In genomic region chr11:74874630-74875029, GRCm38 (mm10) we compare ENCODE assay signal across 12 mouse cellular contexts. TPM values are rescaled to one million over a fixed set of nuclear protein-coding genes. Genes with fewer than 3 reads are reported as not detected.
DNase-seq lines count a peak whose midpoint lies in the region; ATAC-seq lines count a peak whose summit lies in the region.
"Had no signal": no experiment of that assay in that cellular context is flagged by ENCODE, and none has a peak within 500 bp of the region (broad histone marks: within the 10 kb centered on the region; RNA-seq: fewer than 3 reads in every experiment).

No protein-coding gene starts in this region.

- no peaks in the 10 kb centered on the region for H3K36me3 ChIP-seq in embryonic facial prominence, embryonic 14.5 days (ENCODE audit: control insufficient read depth, insufficient read depth, low read length)
- H3K36me3 ChIP-seq: stomach, embryonic 15.5 days had no signal

- 52% methylated on average over 2 of the region's 3 CpGs for WGBS in embryonic facial prominence, embryonic 14.5 days

- no peaks in the 10 kb centered on the region for H3K27me3 ChIP-seq in embryonic facial prominence, embryonic 14.5 days (replicated peaks; ENCODE audit: control insufficient read depth, insufficient read depth, low read length)
- H3K27me3 ChIP-seq: stomach, embryonic 15.5 days had no signal

- peak overlapping the region; percentile 28; the same call in 1 of the 2 replicates for H3K27ac ChIP-seq in embryonic facial prominence, embryonic 14.5 days (replicated peaks; ENCODE audit: low read depth, low read length)
- H3K27ac ChIP-seq: macrophage; stomach, embryonic 15.5 days had no signal

- H3K4me3 ChIP-seq in embryonic facial prominence, embryonic 14.5 days (ENCODE audit: low read depth, low read length): no peak overlapping the region
- H3K4me3 ChIP-seq: stomach, embryonic 15.5 days had no signal

- H3K4me1 ChIP-seq in embryonic facial prominence, embryonic 14.5 days (ENCODE audit: control insufficient read depth, insufficient read depth, low read length): peaks cover 11% of the 10 kb centered on the region; the same call in 1 of the 2 replicates

- peak; percentile 55 for DNase-seq in layer of hippocampus, adult 11-12 months (ENCODE audit: low spot score)
- DNase-seq in layer of hippocampus, adult 9-10 months (ENCODE audit: low spot score): no peak
- peak; percentile 33 for DNase-seq in ES-CJ7 (ENCODE audit: low read depth, low spot score)
- DNase-seq in brain, adult 2 months (ENCODE audit: low read depth, low spot score): peak; percentile 92
- peak; percentile 17 for DNase-seq in embryonic facial prominence, embryonic 14.5 days (ENCODE audit: low spot score)
- no peak for DNase-seq in spleen, postnatal 10 days (ENCODE audit: low spot score in 2 of 2)
- no peak for DNase-seq in embryo, embryonic 10.5 days (ENCODE audit: low spot score)
- DNase-seq: heart, postnatal 14 days had no signal

- peak; percentile 8; the same call in 1 of the 2 replicates for ATAC-seq in embryonic facial prominence, embryonic 14.5 days (ENCODE audit: low read depth)
- ATAC-seq: activated CD4-positive, CD25-positive, alpha-beta regulatory T cell, adult 4 months; intestine, postnatal 0 days had no signal

- H3K9me3 ChIP-seq in embryonic facial prominence, embryonic 14.5 days (ENCODE audit: control insufficient read depth, low read length): no peaks in the 10 kb centered on the region
- H3K9me3 ChIP-seq: stomach, embryonic 15.5 days had no signal

- H3K9ac ChIP-seq in embryonic facial prominence, embryonic 14.5 days (ENCODE audit: low read depth, low read length): no peak overlapping the region
- H3K9ac ChIP-seq: stomach, embryonic 15.5 days had no signal

- H3K4me2 ChIP-seq in embryonic facial prominence, embryonic 14.5 days (ENCODE audit: low read depth, low read length): no peak overlapping the region
- H3K4me2 ChIP-seq: stomach, embryonic 15.5 days had no signal

RNA-seq across cellular contexts. Expression of gene Sgsm2, which starts 22.2 kb away (rescaled TPM):
- polyA plus RNA-seq in embryonic facial prominence, embryonic 14.5 days (2014; fragmentation: Nextera tagmentation; extraction: Ambion mirVana): 4.9 and 6.2 TPM in 2 replicates

RNA-seq across cellular contexts. Expression of gene Tsr1, which starts 23.2 kb away (rescaled TPM):
- polyA plus RNA-seq in embryonic facial prominence, embryonic 14.5 days (2014; fragmentation: Nextera tagmentation; extraction: Ambion mirVana): 48.1 and 49.5 TPM in 2 replicates

RNA-seq across cellular contexts. Expression of gene Mnt, which starts 43.9 kb away (rescaled TPM):
- polyA plus RNA-seq in embryonic facial prominence, embryonic 14.5 days (2014; fragmentation: Nextera tagmentation; extraction: Ambion mirVana): 4.8 and 5.8 TPM in 2 replicates

RNA-seq across cellular contexts. Expression of gene Smg6, which starts 51.0 kb away (rescaled TPM):
- polyA plus RNA-seq in embryonic facial prominence, embryonic 14.5 days (2014; fragmentation: Nextera tagmentation; extraction: Ambion mirVana): 12.8 and 13.6 TPM in 2 replicates

RNA-seq across cellular contexts. Expression of gene Srr, which starts 51.1 kb away (rescaled TPM):
- polyA plus RNA-seq in embryonic facial prominence, embryonic 14.5 days (2014; fragmentation: Nextera tagmentation; extraction: Ambion mirVana): 30.4 and 36.3 TPM in 2 replicates

Comparison
In these comparisons a context has a peak if more than half of its experiments do, and no peak if none do; other contexts are left out.
1. DNase-seq: peak in layer of hippocampus, adult 11-12 months (single experiment), ES-CJ7 (single experiment), brain, adult 2 months (single experiment) and embryonic facial prominence, embryonic 14.5 days (single experiment); none in layer of hippocampus, adult 9-10 months (single experiment), spleen, postnatal 10 days (0 of 2) and embryo, embryonic 10.5 days (single experiment).